Mouse (Mus musculus) spleen, adult 2 months (tissue): ENCODE results near the gene Pde9a. TPM values are rescaled to one million over a fixed set of nuclear protein-coding genes. Genes with fewer than 3 reads are reported as not detected.

Experiments used
- DNase-seq, 2 experiments: peaks; one replicate each; pipeline versions ENCODE4 v3.0.0 to v3.0.0-alpha.2; 2012 to 2021; ENCODE audit warnings: low spot score in 2 of 2, low read depth in 1 of 2
- H3K27ac ChIP-seq: fragments of 200-500 bp; 2 replicates; pipeline ENCODE4 v1.5.1; 2012; ENCODE audit warnings: low read length, inconsistent platforms; ENCODE audit not compliant: insufficient read depth
- H3K27me3 ChIP-seq: fragments of 200-500 bp; 2 replicates; pipeline ENCODE4 v1.6.1; 2012; ENCODE audit warnings: mild to moderate bottlenecking, moderate library complexity, low read length, inconsistent platforms; ENCODE audit not compliant: control insufficient read depth, insufficient read depth
- H3K36me3 ChIP-seq: fragments of 200-500 bp; 2 replicates; pipeline ENCODE4 v1.6.1; 2012; ENCODE audit warnings: mild to moderate bottlenecking, low read length, inconsistent platforms; ENCODE audit not compliant: control insufficient read depth, insufficient read depth
- H3K4me1 ChIP-seq: fragments of 200-500 bp; 2 replicates; pipeline ENCODE4 v1.6.1; 2011; ENCODE audit warnings: inconsistent platforms; ENCODE audit not compliant: control insufficient read depth, insufficient read depth, insufficient read length
- H3K4me3 ChIP-seq: fragments of 200-500 bp; 2 replicates; pipeline ENCODE4 v1.5.1; 2011; ENCODE audit warnings: mild to moderate bottlenecking, inconsistent platforms; ENCODE audit not compliant: insufficient read depth, insufficient read length; ENCODE audit errors: extremely low read depth
- CTCF ChIP-seq: fragments of 200-500 bp; IDR thresholded peaks from 2 replicates; pipeline ENCODE4 v1.5.1; 2011; ENCODE audit warnings: mild to moderate bottlenecking, inconsistent platforms; ENCODE audit not compliant: insufficient read depth, insufficient read length, insufficient replicate concordance; ENCODE audit errors: extremely low read depth
- POLR2A ChIP-seq: fragments of 200-500 bp; IDR thresholded peaks from 2 replicates; pipeline ENCODE4 v1.6.1; 2011; ENCODE audit warnings: low read depth, low read length, inconsistent platforms
- WGBS: fragments of 180-500 bp; shearing (Covaris S2); methylation state at CpG from one replicate; pipeline ENCODE4 v1.1.7; 2018; 5-methylcytosine and 5-hydroxymethylcytosine counted together
- polyA plus RNA-seq: library from polyadenylated mRNA; depleted of rRNA; stranded (reverse); fragments of >200 nt; gene quantifications from 2 replicates; pipeline ENCODE4 v1.2.3, GENCODE M21; 2012

Pde9a gene
- polyA plus RNA-seq, 1 experiment, result 1.3 TPM

DNA sequence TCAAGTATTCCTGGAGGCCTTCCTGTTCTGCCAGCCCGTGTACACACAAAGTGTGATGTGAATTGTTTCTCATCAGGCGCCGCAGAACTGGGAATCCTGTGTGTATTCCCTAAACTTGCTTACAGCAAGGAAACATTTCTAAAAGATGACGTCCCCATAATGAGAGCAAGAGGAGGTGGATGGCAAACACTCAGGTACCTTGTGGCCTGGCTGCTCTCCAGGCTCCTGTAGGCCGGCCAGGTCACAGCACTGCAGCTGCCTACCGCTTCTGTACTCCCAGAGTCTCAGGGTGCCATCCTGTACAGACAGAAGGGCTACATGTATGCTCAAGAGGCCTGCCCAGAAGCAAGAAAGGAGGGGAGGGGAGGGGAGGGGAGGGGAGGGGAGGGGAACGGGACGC is 114.4 kb downstream of the Pde9a start:
- H3K4me3 ChIP-seq, result no peak overlapping the region
- H3K27me3 ChIP-seq, result no peaks in the 10 kb centered on the region
- H3K4me1 ChIP-seq, result no peaks in the 10 kb centered on the region
- DNase-seq, result no peak
- 91% methylated on average over 8 of the region's 8 CpGs for WGBS
- H3K36me3 ChIP-seq, result peaks cover 45% of the 10 kb centered on the region
- H3K27ac ChIP-seq, result no peak overlapping the region
- TF ChIP-seq POLR2A, result no peak

DNA sequence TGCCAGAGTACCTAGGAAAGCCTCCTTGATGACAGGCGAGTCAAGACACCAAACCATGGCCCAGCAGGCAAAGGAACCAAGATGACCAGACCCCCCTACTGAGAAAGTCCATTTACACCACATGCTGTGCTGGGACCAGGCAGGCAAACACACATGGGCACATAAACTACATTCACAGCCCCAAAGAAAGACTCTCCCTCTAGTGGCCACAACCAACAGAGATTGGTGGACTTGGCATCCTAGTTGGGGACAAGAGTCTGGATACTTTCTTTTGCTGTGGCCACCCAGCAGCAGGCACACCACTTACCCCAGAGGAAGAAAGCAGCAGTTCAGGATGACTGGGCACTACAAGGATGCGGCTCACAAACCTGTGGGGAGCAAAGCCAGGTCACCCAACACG is 114.9 kb downstream of the Pde9a start:
- Histone ChIP-seq H3K4me1 (no peaks in the 10 kb centered on the region), H3K36me3 (peaks cover 44% of the 10 kb centered on the region), H3K27me3 (no peaks in the 10 kb centered on the region), H3K27ac (no peak overlapping the region), H3K4me3 (no peak overlapping the region)
- 85% methylated on average over 3 of the region's 3 CpGs for WGBS
- no peak for DNase-seq
- TF ChIP-seq CTCF, result no peak
- no peak for TF ChIP-seq POLR2A

DNA sequence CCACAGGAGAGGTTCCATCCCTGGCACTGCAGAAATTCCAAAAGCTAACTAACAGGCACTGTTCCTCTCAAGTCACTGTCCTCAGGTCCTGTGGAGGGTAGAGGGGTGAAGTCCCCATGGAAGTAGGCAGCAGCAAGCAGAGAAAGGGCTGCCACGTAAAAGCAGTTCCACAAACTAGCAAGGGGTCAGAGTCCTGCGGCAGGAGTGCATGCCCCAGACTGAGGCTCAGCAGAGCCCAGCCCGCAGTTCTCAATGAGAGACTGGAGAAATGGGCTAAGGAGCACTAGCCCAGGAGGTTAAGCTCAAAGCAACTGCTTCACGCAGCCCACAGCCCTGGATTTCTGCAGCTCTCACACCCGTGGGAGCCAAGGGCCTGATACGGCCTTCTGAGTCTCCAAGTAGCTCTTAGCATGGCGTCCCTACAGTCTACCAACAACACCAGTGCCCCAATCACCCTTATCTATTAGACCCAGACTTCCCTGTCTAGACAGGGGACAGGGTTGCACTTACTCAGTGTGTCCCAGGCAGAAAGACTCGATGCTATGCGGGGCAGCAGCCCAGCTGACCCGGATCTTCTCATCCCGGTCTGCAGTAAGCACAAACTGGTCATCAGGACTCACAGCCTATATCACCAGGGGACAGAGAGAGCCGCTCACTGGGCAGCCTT is 116.4 kb downstream of the Pde9a start:
- Histone ChIP-seq H3K4me3 (no peak overlapping the region), H3K4me1 (no peaks in the 10 kb centered on the region), H3K27ac (no peak overlapping the region), H3K27me3 (no peaks in the 10 kb centered on the region), H3K36me3 (peaks cover 39% of the 10 kb centered on the region)
- DNase-seq, result no peak
- WGBS, result 85% methylated on average over 12 of the region's 12 CpGs
- TF ChIP-seq CTCF (no peak), POLR2A (no peak)

DNA sequence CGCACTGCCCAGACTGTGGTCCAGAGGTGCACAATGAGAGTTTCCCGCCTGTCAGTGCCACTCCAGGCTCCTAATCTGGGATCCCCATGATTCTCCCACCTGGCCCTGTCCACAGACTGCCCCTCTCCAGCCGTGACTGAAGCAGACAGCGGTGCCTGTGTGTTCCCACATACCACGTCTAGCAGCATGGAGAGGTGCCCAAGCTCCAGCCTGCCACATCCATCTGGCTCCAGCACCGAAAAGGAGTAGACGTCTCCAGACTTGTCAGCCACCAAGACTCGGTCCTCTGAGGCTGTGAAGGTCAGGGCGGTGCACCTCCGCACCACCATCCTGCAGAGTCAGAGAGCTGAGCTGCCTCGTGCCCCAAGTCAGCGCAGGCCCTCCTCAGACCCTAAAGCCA is 117.3 kb downstream of the Pde9a start:
- Histone ChIP-seq H3K27ac (no peak overlapping the region), H3K27me3 (no peaks in the 10 kb centered on the region), H3K4me3 (no peak overlapping the region), H3K36me3 (peaks cover 36% of the 10 kb centered on the region), H3K4me1 (no peaks in the 10 kb centered on the region)
- DNase-seq, result no peak
- TF ChIP-seq CTCF (no peak), POLR2A (no peak)
- 91% methylated on average over 12 of the region's 12 CpGs for WGBS

DNA sequence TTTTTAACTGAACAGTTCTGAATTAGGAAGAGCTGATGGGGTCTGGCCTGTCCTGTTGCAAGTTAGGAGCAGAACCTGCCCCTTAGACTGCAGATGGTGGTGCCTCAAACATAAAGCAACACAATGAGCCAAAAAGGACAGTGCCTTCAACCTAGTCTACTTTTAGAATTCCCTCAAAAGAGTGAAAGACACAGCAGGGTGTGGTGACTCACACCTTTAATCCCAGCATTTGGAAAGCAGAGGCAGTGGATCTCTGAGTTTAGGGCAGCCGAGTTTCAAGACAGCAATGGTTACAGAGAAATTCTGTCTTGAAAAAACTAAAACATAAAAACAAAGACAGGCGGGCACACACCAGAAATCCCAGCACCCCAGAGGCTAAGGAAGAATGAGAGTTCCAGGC is 117.9 kb downstream of the Pde9a start:
- DNase-seq, result no peak
- no peak overlapping the region for H3K27ac ChIP-seq
- TF ChIP-seq CTCF (no peak), POLR2A (no peak)
- no peaks in the 10 kb centered on the region for H3K27me3 ChIP-seq
- H3K36me3 ChIP-seq, result peaks cover 36% of the 10 kb centered on the region
- WGBS, result 94% methylated on average over 2 of the region's 2 CpGs
- H3K4me3 ChIP-seq, result no peak overlapping the region
- no peaks in the 10 kb centered on the region for H3K4me1 ChIP-seq

DNA sequence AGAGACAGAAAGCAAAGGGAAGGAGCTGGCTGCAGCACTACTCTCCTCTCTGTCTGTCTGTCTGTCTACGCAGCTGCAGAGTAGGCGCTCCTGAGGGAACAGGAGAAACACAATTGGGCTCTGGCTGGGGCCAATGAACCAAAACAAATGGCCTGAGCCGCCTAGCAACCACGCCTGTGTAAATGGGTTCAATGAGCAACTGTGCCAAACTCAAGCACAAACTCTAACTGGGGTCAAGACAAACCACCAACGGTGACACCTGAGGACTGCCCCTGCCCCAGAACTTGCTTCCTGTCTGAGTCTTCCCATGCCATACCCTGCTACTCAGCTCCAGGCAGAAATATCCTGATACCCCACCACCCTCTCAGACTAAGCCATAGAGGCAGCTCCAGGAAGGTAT is 119.0 kb downstream of the Pde9a start:
- Histone ChIP-seq H3K4me3 (no peak overlapping the region), H3K27ac (no peak overlapping the region), H3K4me1 (no peaks in the 10 kb centered on the region), H3K36me3 (peaks cover 39% of the 10 kb centered on the region), H3K27me3 (no peaks in the 10 kb centered on the region)
- 92% methylated on average over 5 of the region's 5 CpGs for WGBS
- no peak for DNase-seq
- no peak for TF ChIP-seq CTCF
- no peak for TF ChIP-seq POLR2A

DNA sequence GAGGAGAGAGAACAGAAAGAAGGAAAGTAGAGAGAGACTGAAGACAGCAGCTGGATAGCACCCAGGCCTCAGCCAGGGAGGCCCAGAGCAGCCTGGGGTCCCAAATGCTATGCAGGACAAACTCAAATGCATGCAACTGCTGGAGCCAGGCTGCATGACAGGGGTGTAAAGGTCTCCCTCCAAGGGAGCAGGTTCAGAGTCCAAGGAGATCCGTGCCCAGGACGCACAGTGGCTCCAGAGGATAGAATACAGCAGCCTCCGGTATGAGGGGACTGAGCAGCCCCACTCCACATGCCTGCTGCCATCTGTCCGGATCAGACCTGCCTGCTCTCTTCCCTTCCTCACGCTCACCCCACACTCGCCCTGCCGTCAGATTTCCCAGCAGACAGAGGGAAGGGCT is 120.3 kb downstream of the Pde9a start:
- no peaks in the 10 kb centered on the region for H3K27me3 ChIP-seq
- H3K4me1 ChIP-seq, result no peaks in the 10 kb centered on the region
- no peak for TF ChIP-seq POLR2A
- no peak for TF ChIP-seq CTCF
- DNase-seq, result no peak
- H3K4me3 ChIP-seq, result no peak overlapping the region
- no peak overlapping the region for H3K27ac ChIP-seq
- 94% methylated on average over 7 of the region's 7 CpGs for whole genome bisulfite sequencing
- peaks cover 34% of the 10 kb centered on the region for H3K36me3 ChIP-seq
